Mouse (Mus musculus) megakaryocyte, embryonic 14.5 days (primary cell): Measurements from ENCODE around the gene Lce3f.

Experiments used
- FLI1 ChIP-seq: IDR thresholded peaks from 2 replicates; pipeline ENCODE4 v1.6.1; 2012; ENCODE audit warnings: low read length, inconsistent platforms, mixed read lengths
- GATA1 ChIP-seq: IDR thresholded peaks from 3 replicates; pipeline ENCODE4 v1.6.1; 2012; ENCODE audit warnings: mixed read lengths, low read length, inconsistent platforms, borderline replicate concordance

DNA sequence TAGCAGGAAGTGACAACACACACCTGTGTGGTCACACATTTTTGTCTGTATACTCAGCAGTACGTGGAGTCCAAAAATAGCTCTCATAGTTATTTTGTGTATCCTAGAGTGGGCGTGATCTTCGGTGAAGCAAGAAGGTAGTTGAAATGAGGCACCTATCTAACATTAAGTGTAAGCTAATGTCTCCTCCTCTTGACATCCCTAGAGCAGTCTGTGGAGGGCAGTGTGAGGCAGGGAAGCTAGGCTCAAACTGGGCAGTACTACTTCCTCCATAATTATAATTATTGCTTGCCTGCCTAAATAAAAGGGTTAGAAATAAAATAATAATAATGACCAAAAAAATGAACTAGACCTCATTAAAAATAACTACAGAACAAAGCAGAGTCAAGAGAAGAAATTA is 8.6 kb downstream of the Lce3f start:
- TF ChIP-seq FLI1 = no peak
- TF ChIP-seq GATA1 = no peak
